ENCODE assay signal across 25 mouse cellular contexts in genomic region chr17:88096809-88097399, GRCm38 (mm10). TPM values are rescaled to one million over a fixed set of nuclear protein-coding genes. Genes with fewer than 3 reads are reported as not detected.
A peak's percentile ranks its signal among the peaks of the same experiment; 100 is the strongest.
DNase-seq lines count a peak whose midpoint lies in the region; ATAC-seq and TF ChIP-seq lines count a peak whose summit lies in the region.
"Had no signal": no experiment of that assay in that cellular context is flagged by ENCODE, and none has a peak within 500 bp of the region (broad histone marks: within the 10 kb centered on the region; RNA-seq: fewer than 3 reads in every experiment).

No protein-coding gene starts in this region.

- TF ChIP-seq CTCF in CH12.LX (conservative IDR thresholded peaks at IDR 0.05 in 1 of 2, IDR thresholded peaks at IDR 0.05 in 1 of 2; ENCODE audit: low read depth in 2 of 2, low read length in 2 of 2), result no peak

- H3K79me2 ChIP-seq in CH12.LX (replicated peaks; ENCODE audit: control insufficient read depth, extremely low read depth, insufficient read depth, poor library complexity, severe bottlenecking), result peaks cover 34% of the 10 kb centered on the region

- 0 out of 2 replicates have a peak, but pooled peaks have one; percentile 13 for ATAC-seq in neutrophil, adult 5-6 weeks (ENCODE audit: extremely low read depth, insufficient number of reproducible peaks, low FRiP score, poor library complexity, severe bottlenecking)
- no peak for ATAC-seq in forebrain, embryonic 11.5 days (replicated peaks; ENCODE audit: low FRiP score)
- ATAC-seq: CD4-positive, CD25-positive, alpha-beta regulatory T cell, adult 4 months; forebrain, embryonic 13.5 days; forebrain, embryonic 15.5 days; forebrain, postnatal 0 days had no signal

- peak; percentile 61 for TF ChIP-seq POLR2A in CH12.LX (IDR thresholded peaks at IDR 0.05; ENCODE audit: low read depth, low read length)

- no peak for TF ChIP-seq RAD21 in CH12.LX (IDR thresholded peaks at IDR 0.05; ENCODE audit: low read depth, low read length)

- H3K27me3 ChIP-seq in CH12.LX (replicated peaks), result no peaks in the 10 kb centered on the region
- H3K27me3 ChIP-seq in forebrain, embryonic 11.5 days (ENCODE audit: control insufficient read depth, insufficient read depth, low read length), result no peaks in the 10 kb centered on the region
- H3K27me3 ChIP-seq: embryonic facial prominence, embryonic 13.5 days; embryonic facial prominence, embryonic 15.5 days; forebrain, embryonic 13.5 days; forebrain, embryonic 15.5 days had no signal

- H3K4me3 ChIP-seq in CH12.LX (replicated peaks in 1 of 3; ENCODE audit: low read depth in 2 of 3, low read length in 2 of 3, poor library complexity in 1 of 3), result peak overlapping the region; percentile 25 to 65 (median 53)
- H3K4me3 ChIP-seq in forebrain, embryonic 11.5 days (ENCODE audit: low read depth, low read length), result no peak overlapping the region
- H3K4me3 ChIP-seq: embryonic facial prominence, embryonic 13.5 days; embryonic facial prominence, embryonic 15.5 days; erythroblast, embryonic 14.5 days; forebrain, embryonic 10.5 days; forebrain, embryonic 13.5 days; forebrain, embryonic 15.5 days had no signal

- TF ChIP-seq EP300 in CH12.LX (IDR thresholded peaks at IDR 0.05; ENCODE audit: low read length), result no peak

- dilution Hi-C loops in CH12.LX (cut with MboI; ENCODE audit: extremely low pct_ligation_motif_present, extremely low pct_unique_long_range_greater_than_20kb, low sequenced_read_pairs), result no loop called here

- H3K27ac ChIP-seq in CH12.LX (ENCODE audit: insufficient read depth, low read depth), result peak overlapping the region; percentile 98
- no peak overlapping the region for H3K27ac ChIP-seq in forebrain, embryonic 11.5 days (ENCODE audit: low read depth, low read length)
- H3K27ac ChIP-seq: embryonic facial prominence, embryonic 13.5 days; embryonic facial prominence, embryonic 15.5 days; forebrain, embryonic 10.5 days; forebrain, embryonic 13.5 days; forebrain, embryonic 15.5 days had no signal

- peak overlapping the region; percentile 84 for H3K9ac ChIP-seq in CH12.LX (ENCODE audit: insufficient read depth, low read depth)
- no peak overlapping the region for H3K9ac ChIP-seq in forebrain, embryonic 11.5 days (ENCODE audit: low read length)
- H3K9ac ChIP-seq: embryonic facial prominence, embryonic 13.5 days; embryonic facial prominence, embryonic 15.5 days; forebrain, embryonic 13.5 days; forebrain, embryonic 15.5 days; forebrain, postnatal 0 days had no signal

- H3K4me1 ChIP-seq in CH12.LX (ENCODE audit: control insufficient read depth in 1 of 2, insufficient read depth in 2 of 2), result peaks cover 3 to 47% of the 10 kb centered on the region in 2 experiments; a peak in 3 of 4 replicates
- H3K4me1 ChIP-seq in forebrain, embryonic 11.5 days (replicated peaks; ENCODE audit: control insufficient read depth, insufficient read depth, low read length), result no peaks in the 10 kb centered on the region
- H3K4me1 ChIP-seq: embryonic facial prominence, embryonic 13.5 days; embryonic facial prominence, embryonic 15.5 days; forebrain, embryonic 10.5 days had no signal

- H3K9me3 ChIP-seq in CH12.LX (replicated peaks; ENCODE audit: low read length), result peaks cover 14% of the 10 kb centered on the region
- H3K9me3 ChIP-seq in forebrain, embryonic 11.5 days (ENCODE audit: control insufficient read depth, low read length), result no peaks in the 10 kb centered on the region
- H3K9me3 ChIP-seq: embryonic facial prominence, embryonic 13.5 days; embryonic facial prominence, embryonic 15.5 days; forebrain, embryonic 10.5 days; forebrain, embryonic 13.5 days; forebrain, embryonic 15.5 days had no signal

- WGBS in forebrain, embryonic 11.5 days, result 88% methylated on average over 12 of the region's 12 CpGs

- peaks cover 7 to 12% of the 10 kb centered on the region in 2 experiments for H3K36me3 ChIP-seq in CH12.LX (replicated peaks in 1 of 2; ENCODE audit: control insufficient read depth in 1 of 2, insufficient read depth in 1 of 2, low read length in 1 of 2)
- no peaks in the 10 kb centered on the region for H3K36me3 ChIP-seq in forebrain, embryonic 11.5 days (ENCODE audit: control insufficient read depth, insufficient read depth, low read length)
- H3K36me3 ChIP-seq: embryonic facial prominence, embryonic 13.5 days; embryonic facial prominence, embryonic 15.5 days; forebrain, embryonic 10.5 days; forebrain, embryonic 15.5 days had no signal

- peak; percentile 48 to 55 for DNase-seq in spleen, postnatal 36 days (ENCODE audit: low spot score in 2 of 2)
- no peak for DNase-seq in spleen, postnatal 10 days (ENCODE audit: low spot score in 2 of 2)
- peak; percentile 65 for DNase-seq in CH12.LX (ENCODE audit: extremely low read depth)
- no peak for DNase-seq in forebrain, embryonic 11.5 days (ENCODE audit: low spot score)
- no peak for DNase-seq in kidney, postnatal 36 days
- DNase-seq in frontal cortex, postnatal 36 days (ENCODE audit: low spot score in 2 of 2), result no peak
- DNase-seq: adrenal gland, adult 2 months; adrenal gland, postnatal 10 days; adrenal gland, postnatal 25 days; cerebellum, adult 11 months; cerebellum, adult 18-20 months; cerebellum, adult 8-10 months; cerebellum, adult 9-11 months; cerebellum, postnatal 14 days; cerebellum, postnatal 36 days; embryo, embryonic 11 days; forebrain, postnatal 0 days had no signal

- in situ Hi-C loops in CH12.LX (cut with MboI; ENCODE audit: low pct_ligation_motif_present, low pct_unique_long_range_greater_than_20kb, low sequenced_read_pairs), result no loop called here

- peak overlapping the region; percentile 57 for H3K4me2 ChIP-seq in CH12.LX (ENCODE audit: insufficient read depth, low read depth, poor library complexity, severe bottlenecking)
- H3K4me2 ChIP-seq in forebrain, embryonic 11.5 days (ENCODE audit: low read depth, low read length, severe bottlenecking), result no peak overlapping the region
- H3K4me2 ChIP-seq: embryonic facial prominence, embryonic 13.5 days; embryonic facial prominence, embryonic 15.5 days; forebrain, embryonic 13.5 days; forebrain, embryonic 15.5 days had no signal

TF ChIP-seq in CH12.LX, 34 proteins besides CTCF, POLR2A, EP300 and RAD21:
- TF ChIP-seq MXI1 (IDR thresholded peaks at IDR 0.05; ENCODE audit: low read depth, low read length) (peak; percentile 96), CHD2 (IDR thresholded peaks at IDR 0.05; ENCODE audit: low read length) (peak; percentile 77), BHLHE40 (IDR thresholded peaks at IDR 0.05; ENCODE audit: low read depth, low read length) (peak; percentile 95), JUND (conservative IDR thresholded peaks at IDR 0.05; ENCODE audit: low read depth, low read length) (no peak), PAX5 (IDR thresholded peaks at IDR 0.05; ENCODE audit: low read length) (no peak), IRF4 (IDR thresholded peaks at IDR 0.05; ENCODE audit: low read depth, low read length) (peak; percentile 44), ETS1 (conservative IDR thresholded peaks at IDR 0.05; ENCODE audit: low read depth, low read length) (peak; percentile 69), NELFE (IDR thresholded peaks at IDR 0.05; ENCODE audit: low read depth, low read length) (0 out of 2 replicates have a peak, but pooled peaks have one; percentile 29), JUN (IDR thresholded peaks at IDR 0.05; ENCODE audit: insufficient read depth, low read depth, low read length) (no peak), NRF1 (IDR thresholded peaks at IDR 0.05; ENCODE audit: low read depth, low read length) (0 out of 2 replicates have a peak, but pooled peaks have one; percentile 44), TCF12 (IDR thresholded peaks at IDR 0.05; ENCODE audit: low read depth, low read length) (peak; percentile 75; the same call in 1 of the 2 replicates), SMC3 (IDR thresholded peaks at IDR 0.05; ENCODE audit: low read depth, low read length) (no peak), USF1 (IDR thresholded peaks at IDR 0.05; ENCODE audit: low read depth, low read length) (peak; percentile 28; the same call in 1 of the 2 replicates), CHD1 (IDR thresholded peaks at IDR 0.05; ENCODE audit: low read depth, low read length) (no peak), GABPA (IDR thresholded peaks at IDR 0.05; ENCODE audit: insufficient replicate concordance, low read depth, low read length) (no peak), MYC (IDR thresholded peaks at IDR 0.05; ENCODE audit: low read depth, low read length) (peak; percentile 99), MAX (IDR thresholded peaks at IDR 0.05; ENCODE audit: low read length) (peak; percentile 99), MAZ (IDR thresholded peaks at IDR 0.05; ENCODE audit: low read depth, low read length) (0 out of 2 replicates have a peak, but pooled peaks have one; percentile 29), UBTF (IDR thresholded peaks at IDR 0.05; ENCODE audit: low read depth, low read length) (no peak), SIN3A (IDR thresholded peaks at IDR 0.05; ENCODE audit: low read length) (peak; percentile 11; the same call in 1 of the 2 replicates), RCOR1 (conservative IDR thresholded peaks at IDR 0.05; ENCODE audit: low read depth, low read length) (no peak), MAFK (IDR thresholded peaks at IDR 0.05; ENCODE audit: insufficient replicate concordance, low read length) (no peak), TBP (conservative IDR thresholded peaks at IDR 0.05; ENCODE audit: low read depth, low read length) (peak; percentile 63)

RNA-seq across cellular contexts. Expression of gene Fbxo11, which starts 31.8 kb away (rescaled TPM):
- total RNA-seq in CH12.LX (2012; rRNA removed) (32.1 and 37.6 TPM in 2 replicates), CH12.LX (2014; rRNA removed) (53.9 and 61.0 TPM in 2 replicates)
- 61.8 and 67.6 TPM in 2 replicates for polyA plus RNA-seq in CH12.LX (2012; ENCODE audit: insufficient read length, low read depth)
- total RNA-seq in neutrophil, adult 5-6 weeks (2017), result 91.3 and 91.4 TPM in 2 replicates
- polyA plus RNA-seq in forebrain, embryonic 11.5 days (2014; fragmentation: Nextera tagmentation; extraction: Ambion mirVana), result 40.0 and 41.1 TPM in 2 replicates

Comparison
In these comparisons a context has a peak if more than half of its experiments do, and no peak if none do; other contexts are left out.
1. DNase-seq: peak in spleen, postnatal 36 days (2 of 2) and CH12.LX (single experiment); none in spleen, postnatal 10 days (0 of 2), forebrain, embryonic 11.5 days (single experiment), kidney, postnatal 36 days (0 of 2) and frontal cortex, postnatal 36 days (0 of 2).